Mouse (Mus musculus): Measurements from ENCODE around the gene Irx5. TPM values are rescaled to one million over a fixed set of nuclear protein-coding genes. Genes with fewer than 3 reads are reported as not detected.

Gene Irx5
- polyA plus RNA-seq, 1 experiment from 2014 or later: 15.4 TPM

- Histone ChIP-seq H3K9ac (ENCODE audit: low read length) (no peak overlapping the region), H3K9me3 (ENCODE audit: control insufficient read depth, low read length) (no peaks in the 10 kb centered on the region), H3K27ac (replicated peaks; ENCODE audit: low read depth, low read length) (no peak overlapping the region), H3K4me3 (ENCODE audit: low read depth, low read length) (0 out of 2 replicates have a peak overlapping the region, but pooled peaks have one; percentile 1), H3K36me3 (ENCODE audit: control insufficient read depth, insufficient read depth, low read length) (no peaks in the 10 kb centered on the region), H3K4me1 (ENCODE audit: control insufficient read depth, insufficient read depth, low read length) (peaks cover 17% of the 10 kb centered on the region), H3K4me2 (ENCODE audit: low read depth, severe bottlenecking) (peak overlapping the region; percentile 16; the same call in 1 of the 2 replicates), H3K27me3 (ENCODE audit: control insufficient read depth, insufficient read depth, low read length) (peaks cover 85% of the 10 kb centered on the region)
- WGBS: 5% methylated on average over 20 of the region's 20 CpGs
- ATAC-seq (ENCODE audit: insufficient number of reproducible peaks, low FRiP score, low TSS enrichment, low read depth): no peak
- peak; percentile 86 for DNase-seq (ENCODE audit: low spot score)
Measured at GRCm38 (mm10) chr8:92364148-92364775, 6.8 kb downstream of the Irx5 start.

DNA sequence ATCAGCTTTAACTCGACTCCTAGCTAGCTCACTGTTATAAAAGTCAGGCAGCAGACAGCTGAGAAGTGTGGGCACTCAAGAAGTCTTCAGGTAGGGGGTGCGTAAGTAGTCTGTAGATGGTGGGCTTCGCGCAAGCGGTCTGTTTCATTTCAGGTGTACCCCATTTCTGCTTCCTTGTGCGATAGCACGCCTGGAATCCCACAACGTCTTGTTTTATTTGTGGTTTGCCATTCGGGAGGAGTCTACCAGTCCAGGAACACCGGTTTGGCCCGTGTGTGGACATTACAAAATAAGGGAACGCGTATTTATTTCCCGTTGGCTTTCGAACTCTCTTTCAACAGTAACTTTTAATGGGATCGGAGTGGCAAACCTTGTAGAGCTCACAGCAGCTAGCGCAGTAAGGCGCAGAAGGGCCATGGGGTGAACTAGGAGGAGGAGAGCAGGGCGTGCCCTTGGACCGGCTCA, 7.4 kb downstream of the Irx5 start:
- 11% methylated on average over 20 of the region's 20 CpGs for WGBS
- no peaks in the 10 kb centered on the region for H3K36me3 ChIP-seq (ENCODE audit: control insufficient read depth, insufficient read depth, low read length)
- ATAC-seq (ENCODE audit: insufficient number of reproducible peaks, low FRiP score, low TSS enrichment, low read depth) (no peak), DNase-seq (ENCODE audit: low spot score) (peak; percentile 64)
- H3K4me1 ChIP-seq (ENCODE audit: control insufficient read depth, insufficient read depth, low read length): peaks cover 17% of the 10 kb centered on the region
- H3K27me3 ChIP-seq (ENCODE audit: control insufficient read depth, insufficient read depth, low read length): peaks cover 80% of the 10 kb centered on the region
- no peak overlapping the region for H3K9ac ChIP-seq (ENCODE audit: low read length)
- no peak overlapping the region for H3K4me3 ChIP-seq (ENCODE audit: low read depth, low read length)
- H3K4me2 ChIP-seq (ENCODE audit: low read depth, severe bottlenecking): peak overlapping the region; percentile 16; the same call in 1 of the 2 replicates
- H3K27ac ChIP-seq (replicated peaks; ENCODE audit: low read depth, low read length): no peak overlapping the region
- no peaks in the 10 kb centered on the region for H3K9me3 ChIP-seq (ENCODE audit: control insufficient read depth, low read length)

DNA sequence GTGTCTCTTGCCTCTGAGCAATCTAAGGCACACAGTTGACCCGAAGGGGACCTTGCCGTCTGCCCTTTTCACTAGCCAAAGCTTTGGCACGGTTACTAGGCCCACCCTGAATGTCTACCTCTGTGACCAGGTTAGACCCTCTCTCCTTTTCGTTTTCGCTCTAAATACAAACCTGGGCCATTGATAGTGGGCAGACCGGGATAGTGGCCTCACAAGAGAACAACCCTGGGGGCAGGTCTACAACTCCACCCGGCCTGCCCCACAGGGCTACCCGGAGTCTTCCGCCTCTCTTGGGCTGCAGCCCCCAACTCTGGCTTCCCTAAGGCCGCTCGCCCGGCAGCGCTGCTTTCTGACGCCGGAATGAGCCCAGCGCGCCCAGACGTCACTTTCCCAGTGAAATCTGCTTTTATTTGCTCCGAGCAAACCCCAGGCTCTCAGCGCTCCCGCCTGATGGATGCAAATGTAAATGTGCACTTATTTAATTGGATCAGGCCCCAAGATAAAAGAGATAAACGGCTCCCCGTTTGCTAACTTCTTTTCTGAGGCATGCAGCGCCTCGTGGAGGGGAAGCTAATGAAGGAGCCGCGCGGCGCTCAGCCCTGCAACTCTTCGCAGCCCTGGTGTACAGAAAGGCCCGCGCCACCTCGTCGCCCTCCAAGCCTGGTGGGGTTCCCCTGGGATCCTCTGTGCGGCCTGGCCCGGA, 8.0 kb downstream of the Irx5 start:
- DNase-seq (ENCODE audit: low spot score) (peak; percentile 70), ATAC-seq (ENCODE audit: insufficient number of reproducible peaks, low FRiP score, low TSS enrichment, low read depth) (no peak)
- peaks cover 74% of the 10 kb centered on the region for H3K27me3 ChIP-seq (ENCODE audit: control insufficient read depth, insufficient read depth, low read length)
- WGBS: 2% methylated on average over 36 of the region's 36 CpGs
- H3K4me2 ChIP-seq (ENCODE audit: low read depth, severe bottlenecking): peak overlapping the region; percentile 24; the same call in 1 of the 2 replicates
- no peak overlapping the region; the same call in 1 of the 2 replicates for H3K9ac ChIP-seq (ENCODE audit: low read length)
- H3K27ac ChIP-seq (replicated peaks; ENCODE audit: low read depth, low read length): no peak overlapping the region
- no peaks in the 10 kb centered on the region for H3K36me3 ChIP-seq (ENCODE audit: control insufficient read depth, insufficient read depth, low read length)
- H3K9me3 ChIP-seq (ENCODE audit: control insufficient read depth, low read length): no peaks in the 10 kb centered on the region
- peak overlapping the region; percentile 15; the same call in 1 of the 2 replicates for H3K4me3 ChIP-seq (ENCODE audit: low read depth, low read length)
- H3K4me1 ChIP-seq (ENCODE audit: control insufficient read depth, insufficient read depth, low read length): peaks cover 16% of the 10 kb centered on the region

DNA sequence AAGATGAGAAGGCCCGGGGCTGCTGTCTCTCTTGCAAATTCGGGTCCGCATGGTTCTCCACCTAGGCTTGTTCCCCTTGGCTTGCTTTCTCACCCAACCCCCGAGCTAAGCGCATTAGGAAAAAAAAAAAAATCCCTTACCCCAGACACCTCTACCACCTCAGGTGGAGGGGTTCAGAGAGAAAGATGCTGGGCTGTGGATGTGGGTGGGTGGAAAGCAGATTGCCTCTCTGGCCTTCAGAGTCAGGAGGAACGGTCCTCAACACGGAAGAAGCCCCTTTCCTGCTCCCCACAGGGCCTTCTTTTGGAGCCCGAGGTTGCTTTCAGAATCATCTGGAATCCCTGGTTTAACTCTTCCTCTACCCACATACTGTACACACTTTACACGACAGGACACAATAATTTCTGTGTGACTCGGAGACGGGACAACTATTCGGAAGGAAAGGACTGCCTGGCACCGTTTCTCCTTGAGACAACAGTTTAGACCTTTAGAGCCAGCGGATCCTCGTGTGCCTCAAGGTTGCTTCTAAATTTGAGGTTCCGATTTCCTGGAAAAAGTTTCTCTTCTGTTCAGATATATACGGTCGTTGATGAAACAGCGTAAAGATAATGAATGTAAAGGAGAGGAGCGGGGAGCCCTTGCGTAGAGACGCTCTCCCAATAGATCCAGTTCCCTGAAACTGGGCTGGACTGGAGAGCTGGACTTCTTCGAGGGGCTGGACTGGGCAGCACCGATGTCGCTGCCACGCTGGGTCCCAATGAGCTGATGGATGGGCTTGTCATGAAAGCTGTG, 8.7 kb downstream of the Irx5 start:
- WGBS: 6% methylated on average over 26 of the region's 26 CpGs
- H3K9ac ChIP-seq (ENCODE audit: low read length): no peak overlapping the region; the same call in 1 of the 2 replicates
- H3K4me1 ChIP-seq (ENCODE audit: control insufficient read depth, insufficient read depth, low read length): peaks cover 14% of the 10 kb centered on the region
- no peak overlapping the region for H3K27ac ChIP-seq (replicated peaks; ENCODE audit: low read depth, low read length)
- peak overlapping the region; percentile 24; the same call in 1 of the 2 replicates for H3K4me2 ChIP-seq (ENCODE audit: low read depth, severe bottlenecking)
- DNase-seq (ENCODE audit: low spot score): peak; percentile 61
- no peaks in the 10 kb centered on the region for H3K9me3 ChIP-seq (ENCODE audit: control insufficient read depth, low read length)
- H3K36me3 ChIP-seq (ENCODE audit: control insufficient read depth, insufficient read depth, low read length): no peaks in the 10 kb centered on the region
- peaks cover 71% of the 10 kb centered on the region for H3K27me3 ChIP-seq (ENCODE audit: control insufficient read depth, insufficient read depth, low read length)
- ATAC-seq (ENCODE audit: insufficient number of reproducible peaks, low FRiP score, low TSS enrichment, low read depth): no peak
- no peak overlapping the region for H3K4me3 ChIP-seq (ENCODE audit: low read depth, low read length)

GRCm38 (mm10) chr8:92366736-92367267, 9.4 kb downstream of the Irx5 start:
- no peaks in the 10 kb centered on the region for H3K9me3 ChIP-seq (ENCODE audit: control insufficient read depth, low read length)
- no peak overlapping the region for H3K4me3 ChIP-seq (ENCODE audit: low read depth, low read length)
- 6% methylated on average over 20 of the region's 20 CpGs for WGBS
- peaks cover 13% of the 10 kb centered on the region for H3K4me1 ChIP-seq (ENCODE audit: control insufficient read depth, insufficient read depth, low read length)
- peaks cover 68% of the 10 kb centered on the region for H3K27me3 ChIP-seq (ENCODE audit: control insufficient read depth, insufficient read depth, low read length)
- H3K36me3 ChIP-seq (ENCODE audit: control insufficient read depth, insufficient read depth, low read length): no peaks in the 10 kb centered on the region
- peak; percentile 69 for DNase-seq (ENCODE audit: low spot score)
- no peak overlapping the region for H3K9ac ChIP-seq (ENCODE audit: low read length)
- no peak overlapping the region; the same call in 1 of the 2 replicates for H3K4me2 ChIP-seq (ENCODE audit: low read depth, severe bottlenecking)
- no peak for ATAC-seq (ENCODE audit: insufficient number of reproducible peaks, low FRiP score, low TSS enrichment, low read depth)
- no peak overlapping the region for H3K27ac ChIP-seq (replicated peaks; ENCODE audit: low read depth, low read length)

- 24% methylated on average over 6 of the region's 6 CpGs for WGBS
- H3K4me3 ChIP-seq (ENCODE audit: low read depth, low read length): no peak overlapping the region
- H3K27me3 ChIP-seq (ENCODE audit: control insufficient read depth, insufficient read depth, low read length): peaks cover 10% of the 10 kb centered on the region
- no peak for ATAC-seq (ENCODE audit: insufficient number of reproducible peaks, low FRiP score, low TSS enrichment, low read depth)
- no peak overlapping the region for H3K27ac ChIP-seq (replicated peaks; ENCODE audit: low read depth, low read length)
- H3K9ac ChIP-seq (ENCODE audit: low read length): no peak overlapping the region
- no peaks in the 10 kb centered on the region for H3K9me3 ChIP-seq (ENCODE audit: control insufficient read depth, low read length)
- H3K36me3 ChIP-seq (ENCODE audit: control insufficient read depth, insufficient read depth, low read length): no peaks in the 10 kb centered on the region
- no peak overlapping the region for H3K4me2 ChIP-seq (ENCODE audit: low read depth, severe bottlenecking)
- no peak for DNase-seq (ENCODE audit: low spot score)
- 0 out of 2 replicates have a peak, but pooled peaks cover 4% of the 10 kb centered on the region for H3K4me1 ChIP-seq (ENCODE audit: control insufficient read depth, insufficient read depth, low read length)
Measured at GRCm38 (mm10) chr8:92379524-92379923, 22.1 kb downstream of the Irx5 start.

DNA sequence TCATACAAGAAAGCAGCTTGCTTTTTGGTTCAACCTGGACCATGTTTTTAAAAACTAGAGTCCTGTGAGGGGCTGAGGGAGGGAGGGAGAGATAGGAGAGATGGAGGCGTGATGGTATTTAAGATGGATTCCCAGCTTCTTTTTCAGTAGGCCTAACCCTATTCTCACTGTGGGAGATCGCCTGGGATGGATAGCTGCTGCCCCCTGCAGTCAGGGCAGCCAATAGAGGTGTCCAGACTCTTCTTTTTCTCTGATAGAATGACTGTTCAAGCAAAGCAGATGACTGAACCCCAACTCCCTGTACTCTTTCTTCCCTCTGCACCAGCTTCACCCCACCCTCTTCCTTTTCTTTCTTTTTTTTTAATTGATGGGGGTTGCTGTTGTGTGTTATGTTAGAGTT, 23.1 kb downstream of the Irx5 start:
- 38% methylated on average over 2 of the region's 2 CpGs for WGBS
- H3K9me3 ChIP-seq (ENCODE audit: control insufficient read depth, low read length): no peaks in the 10 kb centered on the region
- H3K4me1 ChIP-seq (ENCODE audit: control insufficient read depth, insufficient read depth, low read length): 0 out of 2 replicates have a peak, but pooled peaks cover 4% of the 10 kb centered on the region
- no peak overlapping the region for H3K9ac ChIP-seq (ENCODE audit: low read length)
- H3K36me3 ChIP-seq (ENCODE audit: control insufficient read depth, insufficient read depth, low read length): no peaks in the 10 kb centered on the region
- H3K4me3 ChIP-seq (ENCODE audit: low read depth, low read length): no peak overlapping the region
- H3K27ac ChIP-seq (replicated peaks; ENCODE audit: low read depth, low read length): no peak overlapping the region
- no peak for ATAC-seq (ENCODE audit: insufficient number of reproducible peaks, low FRiP score, low TSS enrichment, low read depth)
- H3K4me2 ChIP-seq (ENCODE audit: low read depth, severe bottlenecking): no peak overlapping the region
- peaks cover 10% of the 10 kb centered on the region for H3K27me3 ChIP-seq (ENCODE audit: control insufficient read depth, insufficient read depth, low read length)
- DNase-seq (ENCODE audit: low spot score): no peak

DNA sequence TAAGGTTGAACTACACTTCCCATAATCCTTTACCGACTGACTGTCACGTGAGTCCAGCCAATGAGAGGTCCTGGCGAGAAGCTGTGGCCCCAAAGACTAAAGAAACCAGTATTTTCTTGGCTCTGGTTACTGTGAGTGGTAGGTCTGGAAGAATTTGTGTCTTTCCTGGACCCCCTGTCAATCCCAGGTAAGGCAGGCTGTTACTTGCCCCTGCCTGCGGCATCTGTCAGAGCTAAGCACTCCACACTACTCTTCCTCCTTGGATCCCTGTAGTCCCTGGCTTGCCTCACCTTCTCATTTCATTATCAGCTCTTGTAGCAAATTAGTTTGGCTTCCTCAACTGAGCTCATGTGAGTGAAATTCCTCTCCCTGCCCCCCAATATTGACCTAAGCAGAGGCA, 30.5 kb downstream of the Irx5 start:
- ATAC-seq (ENCODE audit: insufficient number of reproducible peaks, low FRiP score, low TSS enrichment, low read depth) (no peak), DNase-seq (ENCODE audit: low spot score) (no peak)
- no peak overlapping the region for H3K4me3 ChIP-seq (ENCODE audit: low read depth, low read length)
- no peaks in the 10 kb centered on the region for H3K4me1 ChIP-seq (ENCODE audit: control insufficient read depth, insufficient read depth, low read length)
- no peaks in the 10 kb centered on the region for H3K9me3 ChIP-seq (ENCODE audit: control insufficient read depth, low read length)
- H3K27ac ChIP-seq (replicated peaks; ENCODE audit: low read depth, low read length): no peak overlapping the region
- no peaks in the 10 kb centered on the region for H3K36me3 ChIP-seq (ENCODE audit: control insufficient read depth, insufficient read depth, low read length)
- H3K27me3 ChIP-seq (ENCODE audit: control insufficient read depth, insufficient read depth, low read length): 0 out of 2 replicates have a peak, but pooled peaks cover 3% of the 10 kb centered on the region
- H3K9ac ChIP-seq (ENCODE audit: low read length): no peak overlapping the region
- WGBS: 83% methylated on average over 4 of the region's 4 CpGs
- no peak overlapping the region for H3K4me2 ChIP-seq (ENCODE audit: low read depth, severe bottlenecking)
